Mouse (Mus musculus) small intestine, adult 2 months (tissue): ENCODE results near the gene Pck1. TPM values are rescaled to one million over a fixed set of nuclear protein-coding genes. Genes with fewer than 3 reads are reported as not detected.
A peak's percentile ranks its signal among the peaks of the same experiment; 100 is the strongest.

Experiments used
- H3K27ac ChIP-seq: fragments of 200-500 bp; 2 replicates; pipeline ENCODE4 v1.5.1; 2012; ENCODE audit warnings: low read depth, low read length, control low read depth, inconsistent platforms; ENCODE audit not compliant: insufficient read depth
- H3K27me3 ChIP-seq: fragments of 200-500 bp; 2 replicates; pipeline ENCODE4 v1.6.1; 2012; ENCODE audit warnings: mild to moderate bottlenecking, moderate library complexity, low read length, inconsistent platforms; ENCODE audit not compliant: control insufficient read depth, insufficient read depth
- H3K36me3 ChIP-seq: fragments of 200-500 bp; 2 replicates; pipeline ENCODE4 v1.6.1; 2012; ENCODE audit warnings: mild to moderate bottlenecking, low read length, control low read depth, inconsistent platforms; ENCODE audit not compliant: control insufficient read depth, insufficient read depth
- H3K4me1 ChIP-seq: fragments of 200-500 bp; 2 replicates; pipeline ENCODE4 v1.6.1; 2012; ENCODE audit warnings: low read length, inconsistent platforms, mixed read lengths; ENCODE audit not compliant: control insufficient read depth, insufficient read depth, insufficient read length
- H3K4me3 ChIP-seq: fragments of 200-500 bp; 2 replicates; pipeline ENCODE4 v1.5.1; 2012; ENCODE audit warnings: low read depth, mild to moderate bottlenecking, control low read depth, inconsistent platforms, low read length, moderate library complexity
- CTCF ChIP-seq: fragments of 200-500 bp; IDR thresholded peaks from 2 replicates; pipeline ENCODE4 v1.5.1; 2012; ENCODE audit warnings: low read depth, mild to moderate bottlenecking, control low read depth, inconsistent platforms, low read length, moderate library complexity, mixed read lengths; ENCODE audit not compliant: insufficient replicate concordance, insufficient read length; ENCODE audit errors: extremely low read depth
- POLR2A ChIP-seq: fragments of 200-500 bp; IDR thresholded peaks from 2 replicates; pipeline ENCODE4 v1.6.1; 2012; ENCODE audit warnings: low read depth, mild to moderate bottlenecking, control low read depth, inconsistent platforms, low read length, moderate library complexity
- WGBS: fragments of 180-500 bp; shearing (Covaris S2); methylation state at CpG from one replicate; pipeline ENCODE4 v1.1.7; 2018; 5-methylcytosine and 5-hydroxymethylcytosine counted together
- polyA plus RNA-seq: library from polyadenylated mRNA; depleted of rRNA; stranded (reverse); fragments of >200 nt; gene quantifications from 2 replicates; pipeline ENCODE4 v1.2.3, GENCODE M21; 2012

Gene Pck1
- polyA plus RNA-seq, 1 experiment, result 46.3 TPM

DNA sequence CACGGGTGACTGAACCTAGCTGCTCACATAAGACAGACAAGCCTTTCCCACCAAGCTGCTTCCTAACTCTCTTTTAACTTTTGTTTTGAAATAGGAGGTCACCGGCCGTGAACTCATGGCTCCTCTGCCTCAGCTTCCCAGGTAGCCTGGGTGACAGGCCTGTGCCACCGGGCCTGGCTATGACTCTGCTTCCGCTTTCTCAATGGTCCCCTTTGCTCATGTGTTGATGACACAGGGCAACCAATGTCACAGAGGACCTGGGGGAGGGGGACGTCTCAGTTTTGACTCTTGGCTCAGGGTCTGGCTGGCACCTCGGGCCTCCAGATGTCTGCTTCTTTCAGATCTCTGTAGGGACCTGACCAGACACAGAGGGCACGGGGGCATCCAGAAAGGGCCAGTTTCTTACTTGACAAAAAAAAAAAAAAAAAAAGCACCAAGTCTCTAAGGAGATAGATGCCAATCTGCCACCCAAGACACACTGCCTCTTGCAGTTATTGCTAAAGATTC is 20.0 kb upstream of the Pck1 start:
- Histone ChIP-seq H3K4me3 (no peak overlapping the region), H3K36me3 (no peaks in the 10 kb centered on the region), H3K4me1 (peaks cover 28% of the 10 kb centered on the region), H3K27ac (peak overlapping the region; percentile 10; the same call in 1 of the 2 replicates), H3K27me3 (no peaks in the 10 kb centered on the region)
- TF ChIP-seq CTCF, result no peak
- no peak for TF ChIP-seq POLR2A
- 84% methylated on average over 8 of the region's 8 CpGs for WGBS

DNA sequence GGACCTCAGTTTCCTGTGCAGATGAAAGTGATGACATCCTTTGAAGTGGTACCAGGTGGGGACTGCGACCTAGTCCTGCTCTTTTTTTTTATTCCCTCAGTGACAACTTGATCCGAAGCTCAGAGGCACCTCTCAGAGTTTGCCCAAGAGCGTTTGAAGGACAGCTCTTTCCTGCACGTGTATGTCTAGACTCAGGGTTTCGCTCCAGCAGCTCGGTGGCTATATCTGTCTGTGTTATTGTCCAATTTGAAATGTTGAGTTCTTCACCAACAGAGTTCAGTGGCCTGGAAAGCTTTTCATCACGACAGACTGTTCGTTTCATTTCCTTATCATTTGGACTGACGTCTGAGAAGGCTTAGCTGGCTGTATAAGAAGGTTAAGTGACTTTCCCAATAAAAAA is 18.2 kb upstream of the Pck1 start:
- TF ChIP-seq POLR2A, result no peak
- no peak for TF ChIP-seq CTCF
- WGBS, result 46% methylated on average over 9 of the region's 9 CpGs
- H3K4me1 ChIP-seq, result peaks cover 27% of the 10 kb centered on the region

DNA sequence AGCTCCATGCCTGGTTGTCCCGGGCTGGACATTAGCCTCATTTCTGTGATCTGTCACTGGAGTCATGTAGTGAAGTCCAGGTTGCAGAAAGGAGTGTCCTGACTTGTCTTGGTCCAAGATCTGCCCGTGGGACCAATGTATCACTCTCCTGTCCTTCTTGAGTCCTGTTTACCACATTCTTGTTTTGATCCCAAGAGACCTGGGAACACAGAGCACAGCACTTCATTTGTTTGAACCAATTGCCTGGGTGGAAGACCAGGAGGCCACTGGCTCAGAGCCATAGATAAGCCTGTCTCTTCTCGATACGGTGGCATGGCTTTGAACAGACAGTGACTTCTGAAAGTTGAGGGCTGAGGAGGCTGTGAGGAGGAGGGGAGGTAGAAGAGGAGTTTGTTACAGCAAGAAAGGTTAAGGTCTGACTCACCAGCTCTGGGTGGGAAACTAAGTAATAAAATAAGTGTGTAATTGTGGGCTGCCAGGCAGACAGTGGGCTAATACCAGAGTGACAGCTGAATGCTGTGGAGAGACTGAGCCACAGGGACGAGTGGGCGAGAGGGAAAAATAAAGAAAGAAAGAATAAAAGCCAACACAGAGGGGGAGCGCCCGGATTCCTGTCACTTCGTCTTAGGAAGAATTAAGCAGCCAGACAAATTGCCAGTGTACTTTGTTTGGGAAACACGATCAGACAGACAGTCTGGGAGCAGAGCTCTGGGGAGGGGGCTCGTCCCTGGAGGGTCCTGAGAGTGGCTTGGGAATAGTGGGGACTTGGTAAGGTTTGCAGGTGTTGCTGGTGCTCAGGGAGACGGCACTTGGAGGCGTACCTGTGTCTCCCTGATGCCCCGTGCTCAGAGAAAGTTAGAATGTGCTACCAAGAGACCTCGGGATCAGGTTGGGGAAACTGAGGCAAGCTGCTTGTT is 14.3 kb upstream of the Pck1 start:
- no peaks in the 10 kb centered on the region for H3K36me3 ChIP-seq
- WGBS, result 57% methylated on average over 15 of the region's 15 CpGs
- peak overlapping the region; percentile 86 for H3K27ac ChIP-seq
- H3K27me3 ChIP-seq, result no peaks in the 10 kb centered on the region
- H3K4me1 ChIP-seq, result peaks cover 17% of the 10 kb centered on the region; the same call in 1 of the 2 replicates
- H3K4me3 ChIP-seq, result no peak overlapping the region
- no peak for TF ChIP-seq CTCF
- no peak for TF ChIP-seq POLR2A

More for the DNA sequence above, 18.2 kb upstream of the Pck1 start:
- Histone ChIP-seq H3K36me3 (no peaks in the 10 kb centered on the region), H3K27me3 (no peaks in the 10 kb centered on the region), H3K4me3 (no peak overlapping the region), H3K27ac (0 out of 2 replicates have a peak overlapping the region, but pooled peaks have one; percentile 22)

DNA sequence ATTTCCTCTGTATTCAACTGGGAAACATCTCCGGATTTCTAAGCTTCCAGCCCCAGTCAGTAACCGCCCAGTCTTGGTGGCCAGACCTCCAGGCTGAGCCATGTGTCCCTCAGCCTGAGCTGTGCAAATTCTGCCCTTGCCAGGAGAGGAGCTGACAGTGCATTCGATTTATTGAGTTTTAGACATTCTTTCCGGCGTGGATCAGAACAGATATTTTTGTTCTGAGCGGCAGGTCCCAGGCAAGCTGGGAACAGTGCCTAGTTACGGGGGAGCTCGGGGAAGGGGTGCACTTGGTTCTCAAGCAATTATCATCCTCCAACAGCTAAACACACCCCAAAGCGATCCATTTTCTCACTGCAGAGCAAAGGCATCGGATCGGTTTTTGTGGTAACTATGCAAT is 9.2 kb upstream of the Pck1 start:
- Histone ChIP-seq H3K4me3 (no peak overlapping the region), H3K27me3 (no peaks in the 10 kb centered on the region), H3K4me1 (peaks cover 10% of the 10 kb centered on the region; the same call in 1 of the 2 replicates), H3K27ac (no peak overlapping the region), H3K36me3 (no peaks in the 10 kb centered on the region)
- WGBS, result 73% methylated on average over 11 of the region's 11 CpGs
- TF ChIP-seq CTCF, result no peak
- no peak for TF ChIP-seq POLR2A

DNA sequence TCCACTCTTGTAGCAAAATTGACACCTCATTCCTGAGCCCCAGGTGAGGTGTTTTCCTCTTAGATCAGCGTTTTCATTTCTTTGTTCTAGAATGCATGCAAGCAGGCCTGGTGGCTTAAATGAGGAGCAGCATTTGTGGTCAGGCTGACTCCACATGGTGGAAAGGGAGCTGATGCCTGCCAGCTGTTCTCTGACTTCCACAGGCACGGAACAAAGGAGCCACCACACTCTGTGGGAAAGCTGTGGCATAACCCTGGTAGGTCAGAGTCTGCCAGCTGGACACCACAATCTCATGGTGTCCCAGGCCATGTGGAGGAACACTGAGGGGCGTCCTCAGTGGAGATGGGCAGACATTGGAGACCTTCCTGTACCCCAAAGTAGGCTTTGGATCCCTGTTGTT is 7.0 kb upstream of the Pck1 start:
- Histone ChIP-seq H3K36me3 (no peaks in the 10 kb centered on the region), H3K4me1 (peaks cover 7% of the 10 kb centered on the region; the same call in 1 of the 2 replicates), H3K27me3 (no peaks in the 10 kb centered on the region), H3K27ac (no peak overlapping the region), H3K4me3 (no peak overlapping the region)
- 65% methylated on average over 3 of the region's 3 CpGs for WGBS
- TF ChIP-seq CTCF (no peak), POLR2A (no peak)

DNA sequence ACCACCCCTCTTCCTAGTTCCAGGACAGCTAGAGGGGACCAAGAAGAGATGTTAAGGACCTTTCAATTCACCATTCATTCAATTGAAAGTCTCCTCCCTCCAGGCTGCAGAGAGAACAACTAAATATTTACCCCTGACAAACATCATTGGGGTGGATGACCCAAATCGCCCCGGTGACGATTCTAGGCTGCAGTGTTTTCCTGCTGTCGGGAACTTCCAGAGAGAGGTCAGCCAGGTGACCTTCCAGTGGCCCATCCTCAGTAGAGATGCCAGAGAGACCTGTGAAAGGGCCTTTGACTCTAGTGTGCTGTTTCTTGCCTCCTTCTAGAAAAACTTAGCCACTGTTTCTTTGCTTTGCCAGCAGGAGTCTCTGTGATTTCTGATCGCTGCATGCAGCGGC is 6.1 kb upstream of the Pck1 start:
- no peak overlapping the region for H3K4me3 ChIP-seq
- TF ChIP-seq CTCF, result no peak
- TF ChIP-seq POLR2A, result no peak
- H3K27me3 ChIP-seq, result no peaks in the 10 kb centered on the region
- peaks cover 13% of the 10 kb centered on the region for H3K4me1 ChIP-seq
- H3K36me3 ChIP-seq, result no peaks in the 10 kb centered on the region
- WGBS, result 55% methylated on average over 6 of the region's 6 CpGs
- no peak overlapping the region for H3K27ac ChIP-seq

DNA sequence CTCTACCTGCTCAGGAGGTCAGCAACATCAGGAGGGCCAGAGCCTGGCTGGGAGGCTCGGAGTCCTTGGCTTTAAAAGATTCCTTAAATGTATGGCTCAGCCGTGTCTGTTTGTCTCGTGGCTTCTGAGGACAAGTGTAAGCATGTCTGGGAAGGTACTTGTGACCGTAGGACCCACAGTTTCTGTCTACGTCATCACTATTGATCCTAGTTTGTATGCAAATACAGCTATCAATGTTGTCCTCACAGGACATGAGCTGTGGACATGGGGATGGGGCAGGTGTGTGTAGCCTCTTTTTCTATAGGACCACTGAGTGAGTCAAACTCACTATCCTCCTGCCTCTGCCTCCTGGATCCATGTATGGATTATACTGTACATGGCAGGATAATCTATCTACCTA is 4.8 kb upstream of the Pck1 start:
- WGBS, result 89% methylated on average over 5 of the region's 5 CpGs
- TF ChIP-seq CTCF, result no peak
- TF ChIP-seq POLR2A, result no peak
- H3K36me3 ChIP-seq, result no peaks in the 10 kb centered on the region
- H3K27me3 ChIP-seq, result no peaks in the 10 kb centered on the region
- no peak overlapping the region for H3K27ac ChIP-seq
- H3K4me3 ChIP-seq, result no peak overlapping the region
- H3K4me1 ChIP-seq, result peaks cover 17% of the 10 kb centered on the region
